Mouse (Mus musculus): ENCODE measurements around the gene Trp53. TPM values are rescaled to one million over a fixed set of nuclear protein-coding genes. Genes with fewer than 3 reads are reported as not detected.

Gene Trp53
- total and polyA plus RNA-seq, 3 experiments, result 24.9 to 372 (median 107) TPM

DNA sequence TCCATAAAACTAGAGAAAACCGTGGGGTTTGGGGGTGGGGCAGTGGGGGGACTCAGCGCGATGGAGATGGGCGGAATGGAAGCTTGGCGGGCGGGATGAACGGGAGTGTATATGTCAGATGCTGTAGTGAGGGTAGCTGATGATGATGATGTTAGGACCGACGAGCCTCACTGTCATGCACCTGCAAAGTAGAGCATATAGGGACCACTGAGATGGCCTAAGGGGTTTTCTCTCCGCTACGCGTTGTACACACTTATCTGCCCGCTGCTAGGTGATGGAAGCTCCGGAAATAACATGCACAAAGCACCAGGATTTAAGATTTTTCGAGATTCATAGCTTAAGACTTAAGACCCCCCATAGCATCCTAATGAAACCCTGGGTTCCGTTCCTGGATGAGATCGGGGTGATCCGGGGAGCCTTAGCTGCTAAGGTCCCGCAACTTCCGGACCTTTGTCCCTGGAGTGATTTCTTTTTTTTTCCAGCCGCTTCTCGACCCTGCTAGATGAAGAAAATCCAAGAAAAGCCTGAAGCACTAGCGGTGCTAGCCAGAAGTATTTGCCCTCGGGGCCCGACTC is 500 bp downstream of the Trp53 start:
- H3K4me2 ChIP-seq (ENCODE audit: insufficient read depth, low read depth, poor library complexity, severe bottlenecking), result no peak overlapping the region
- H3K36me3 ChIP-seq (replicated peaks in 1 of 2; ENCODE audit: control insufficient read depth in 1 of 2, insufficient read depth in 1 of 2, low read length in 1 of 2), result peaks cover 17 to 48% of the 10 kb centered on the region in 2 experiments
- dilution Hi-C loops (cut with MboI; ENCODE audit: extremely low pct_ligation_motif_present, extremely low pct_unique_long_range_greater_than_20kb, low sequenced_read_pairs), result no loop called here
- peak overlapping the region; percentile 99 for H3K9ac ChIP-seq (ENCODE audit: insufficient read depth, low read depth)
- no peak for TF ChIP-seq MAX (IDR thresholded peaks at IDR 0.05; ENCODE audit: low read length)
- TF ChIP-seq MAFK (IDR thresholded peaks at IDR 0.05; ENCODE audit: insufficient replicate concordance, low read length), result no peak
- TF ChIP-seq TBP (conservative IDR thresholded peaks at IDR 0.05; ENCODE audit: low read depth, low read length), result no peak
- TF ChIP-seq NRF1 (IDR thresholded peaks at IDR 0.05; ENCODE audit: low read depth, low read length), result no peak
- no peak for TF ChIP-seq E2F4 (IDR thresholded peaks at IDR 0.05; ENCODE audit: insufficient replicate concordance, low read depth, low read length)
- TF ChIP-seq MAZ (IDR thresholded peaks at IDR 0.05; ENCODE audit: low read depth, low read length), result no peak
- no peak for TF ChIP-seq JUND (conservative IDR thresholded peaks at IDR 0.05; ENCODE audit: low read depth, low read length)
- no peak for TF ChIP-seq ELF1 (IDR thresholded peaks at IDR 0.05; ENCODE audit: low read depth, low read length)
- no peak for TF ChIP-seq RCOR1 (conservative IDR thresholded peaks at IDR 0.05; ENCODE audit: low read depth, low read length)
- TF ChIP-seq MYC (IDR thresholded peaks at IDR 0.05; ENCODE audit: low read depth, low read length), result no peak
- no peak for TF ChIP-seq CHD2 (IDR thresholded peaks at IDR 0.05; ENCODE audit: low read length)
- TF ChIP-seq UBTF (IDR thresholded peaks at IDR 0.05; ENCODE audit: low read depth, low read length), result peak; percentile 41; the same call in 1 of the 2 replicates
- no peak for TF ChIP-seq ZKSCAN1 (IDR thresholded peaks at IDR 0.05; ENCODE audit: borderline replicate concordance, low read depth, low read length)
- no peak for TF ChIP-seq MEF2A (IDR thresholded peaks at IDR 0.05; ENCODE audit: borderline replicate concordance, low read depth, low read length)
- no peak for TF ChIP-seq TCF12 (IDR thresholded peaks at IDR 0.05; ENCODE audit: low read depth, low read length)
- TF ChIP-seq RAD21 (IDR thresholded peaks at IDR 0.05; ENCODE audit: low read depth, low read length), result no peak
- TF ChIP-seq ZMIZ1 (IDR thresholded peaks at IDR 0.05; ENCODE audit: low read depth, low read length), result peak; percentile 71; the same call in 1 of the 2 replicates
- no peak for TF ChIP-seq JUN (IDR thresholded peaks at IDR 0.05; ENCODE audit: insufficient read depth, low read depth, low read length)
- 0 out of 2 replicates have a peak, but pooled peaks have one; percentile 3 for TF ChIP-seq ETS1 (conservative IDR thresholded peaks at IDR 0.05; ENCODE audit: low read depth, low read length)
- no peak for TF ChIP-seq GABPA (IDR thresholded peaks at IDR 0.05; ENCODE audit: insufficient replicate concordance, low read depth, low read length)
- TF ChIP-seq HCFC1 (IDR thresholded peaks at IDR 0.05; ENCODE audit: low read depth, low read length), result no peak
- no peak for TF ChIP-seq POLR2A (IDR thresholded peaks at IDR 0.05; ENCODE audit: low read depth, low read length)
- TF ChIP-seq PAX5 (IDR thresholded peaks at IDR 0.05; ENCODE audit: low read length), result no peak
- no peak for TF ChIP-seq USF1 (IDR thresholded peaks at IDR 0.05; ENCODE audit: low read depth, low read length)
- no peak for TF ChIP-seq EP300 (IDR thresholded peaks at IDR 0.05; ENCODE audit: low read length)
- TF ChIP-seq SIN3A (IDR thresholded peaks at IDR 0.05; ENCODE audit: low read length), result no peak
- TF ChIP-seq IRF4 (IDR thresholded peaks at IDR 0.05; ENCODE audit: low read depth, low read length), result no peak
- TF ChIP-seq ZNF384 (IDR thresholded peaks at IDR 0.05; ENCODE audit: low read depth, low read length), result no peak
- TF ChIP-seq BHLHE40 (IDR thresholded peaks at IDR 0.05; ENCODE audit: low read depth, low read length), result 0 out of 2 replicates have a peak, but pooled peaks have one; percentile 11
- no peak for TF ChIP-seq USF2 (conservative IDR thresholded peaks at IDR 0.05; ENCODE audit: low read depth, low read length)
- peak; percentile 15; the same call in 1 of the 2 replicates for TF ChIP-seq MXI1 (IDR thresholded peaks at IDR 0.05; ENCODE audit: low read depth, low read length)
- H3K9me3 ChIP-seq (replicated peaks; ENCODE audit: low read length), result no peaks in the 10 kb centered on the region
- H3K79me2 ChIP-seq (replicated peaks; ENCODE audit: control insufficient read depth, extremely low read depth, insufficient read depth, poor library complexity, severe bottlenecking), result peaks cover 83% of the 10 kb centered on the region
- in situ Hi-C loops (cut with MboI; ENCODE audit: low pct_ligation_motif_present, low pct_unique_long_range_greater_than_20kb, low sequenced_read_pairs), result no loop called here
- peak overlapping the region; percentile 81 to 99 (median 95) for H3K4me3 ChIP-seq (replicated peaks in 1 of 3; ENCODE audit: low read depth in 2 of 3, low read length in 2 of 3, poor library complexity in 1 of 3)
- no peak for DNase-seq (ENCODE audit: extremely low read depth)
- peak overlapping the region; percentile 89 for H3K27ac ChIP-seq (ENCODE audit: insufficient read depth, low read depth)
- peaks cover 14 to 59% of the 10 kb centered on the region in 2 experiments for H3K4me1 ChIP-seq (ENCODE audit: control insufficient read depth in 1 of 2, insufficient read depth in 2 of 2)
- no peaks in the 10 kb centered on the region for H3K27me3 ChIP-seq (replicated peaks)
